Mouse (Mus musculus) heart, embryonic 16.5 days (tissue): ENCODE measurements around the gene Arl14ep. TPM values are rescaled to one million over a fixed set of nuclear protein-coding genes. Genes with fewer than 3 reads are reported as not detected.

ENCODE experiments used
- polyA plus RNA-seq: library from polyadenylated mRNA; unstranded; fragments of >200 nt; fragmentation: Nextera tagmentation; extraction: Ambion mirVana; gene quantifications from 2 replicates; pipeline ENCODE4 v1.2.1, GENCODE M21; 2015

Gene Arl14ep
- polyA plus RNA-seq, 1 experiment from 2014 or later, result 23.4 TPM

Other genes with a start within 250 kb of the Arl14ep start
- gene Fshb, start 85.2 kb upstream of the Arl14ep start, polyA plus RNA-seq, result not detected in 2 replicates